Mouse (Mus musculus) kidney, adult 2 months (tissue): Measurements from ENCODE around the gene Zfp423. TPM values are rescaled to one million over a fixed set of nuclear protein-coding genes. Genes with fewer than 3 reads are reported as not detected.

ENCODE experiments used
- DNase-seq: peaks from one replicate; pipeline ENCODE4 v3.0.0; 2021
- H3K27ac ChIP-seq: fragments of 200-500 bp; 2 replicates; pipeline ENCODE4 v1.5.1; 2012; ENCODE audit warnings: low read depth, low read length, control low read depth, inconsistent platforms; ENCODE audit not compliant: insufficient read depth
- H3K27me3 ChIP-seq: fragments of 200-500 bp; replicated peaks from 2 replicates; pipeline ENCODE4 v1.6.1; 2012; ENCODE audit warnings: mild to moderate bottlenecking, moderate library complexity, low read length, inconsistent platforms; ENCODE audit not compliant: control insufficient read depth, insufficient read depth
- H3K36me3 ChIP-seq: fragments of 200-500 bp; 2 replicates; pipeline ENCODE4 v1.6.1; 2012; ENCODE audit warnings: mild to moderate bottlenecking, moderate library complexity, low read length, inconsistent platforms; ENCODE audit not compliant: control insufficient read depth, insufficient read depth
- H3K4me1 ChIP-seq: fragments of 200-500 bp; 2 replicates; pipeline ENCODE4 v1.6.1; 2011; ENCODE audit warnings: low read length; ENCODE audit not compliant: control insufficient read depth, insufficient read depth
- H3K4me3 ChIP-seq: fragments of 200-500 bp; 2 replicates; pipeline ENCODE4 v1.5.1; 2011; ENCODE audit warnings: mild to moderate bottlenecking, low read depth, low read length, control low read depth; ENCODE audit not compliant: insufficient read depth
- CTCF ChIP-seq: fragments of 200-500 bp; conservative IDR thresholded peaks from 2 replicates; pipeline ENCODE4 v1.5.1; 2011; ENCODE audit warnings: low read depth, mild to moderate bottlenecking, control low read depth, low read length, moderate library complexity, mixed read lengths; ENCODE audit not compliant: insufficient read depth, insufficient read length
- POLR2A ChIP-seq: fragments of 200-500 bp; IDR thresholded peaks from one replicate; pipeline ENCODE4 v1.6.1; 2011; ENCODE audit warnings: low read depth, low read length, control low read depth
- WGBS: fragments of 180-500 bp; shearing (Covaris S2); methylation state at CpG from one replicate; pipeline ENCODE4 v1.1.7; 2018; 5-methylcytosine and 5-hydroxymethylcytosine counted together
- polyA plus RNA-seq: library from polyadenylated mRNA; depleted of rRNA; stranded (reverse); fragments of >200 nt; gene quantifications from 2 replicates; pipeline ENCODE4 v1.2.3, GENCODE M21; 2012

The Zfp423 gene
- polyA plus RNA-seq, 1 experiment: 4.1 TPM

- peak; percentile 66 for DNase-seq
- Histone ChIP-seq H3K27ac (no peak overlapping the region), H3K27me3 (no peaks in the 10 kb centered on the region), H3K4me3 (no peak overlapping the region), H3K4me1 (no peaks in the 10 kb centered on the region), H3K36me3 (no peaks in the 10 kb centered on the region)
- WGBS: 39% methylated on average over 11 of the region's 11 CpGs
- TF ChIP-seq CTCF: no peak
- no peak for TF ChIP-seq POLR2A
Measured at GRCm38 (mm10) chr8:87804327-87804900, 155.0 kb downstream of the Zfp423 start.

- no peak for DNase-seq
- Histone ChIP-seq H3K27ac (no peak overlapping the region), H3K4me3 (no peak overlapping the region), H3K36me3 (no peaks in the 10 kb centered on the region), H3K4me1 (no peaks in the 10 kb centered on the region), H3K27me3 (no peaks in the 10 kb centered on the region)
- TF ChIP-seq CTCF (no peak), POLR2A (no peak)
- WGBS: 68% methylated on average over 10 of the region's 10 CpGs
Measured at GRCm38 (mm10) chr8:87803437-87803836, 156.0 kb downstream of the Zfp423 start.

GRCm38 (mm10) chr8:87802571-87802970, 156.8 kb downstream of the Zfp423 start:
- Histone ChIP-seq H3K4me3 (no peak overlapping the region), H3K4me1 (no peaks in the 10 kb centered on the region), H3K27ac (no peak overlapping the region), H3K27me3 (no peaks in the 10 kb centered on the region), H3K36me3 (no peaks in the 10 kb centered on the region)
- no peak for TF ChIP-seq CTCF
- no peak for TF ChIP-seq POLR2A
- 50% methylated on average over 3 of the region's 3 CpGs for WGBS
- no peak for DNase-seq

- Histone ChIP-seq H3K27ac (no peak overlapping the region), H3K4me3 (no peak overlapping the region), H3K27me3 (no peaks in the 10 kb centered on the region), H3K4me1 (no peaks in the 10 kb centered on the region), H3K36me3 (no peaks in the 10 kb centered on the region)
- WGBS: 79% methylated on average over 11 of the region's 11 CpGs
- no peak for DNase-seq
- TF ChIP-seq CTCF (no peak), POLR2A (no peak)
Measured at GRCm38 (mm10) chr8:87800121-87800520, 159.3 kb downstream of the Zfp423 start.

GRCm38 (mm10) chr8:87796234-87796633, 163.2 kb downstream of the Zfp423 start:
- Histone ChIP-seq H3K4me1 (no peaks in the 10 kb centered on the region), H3K36me3 (no peaks in the 10 kb centered on the region), H3K4me3 (no peak overlapping the region), H3K27ac (no peak overlapping the region), H3K27me3 (no peaks in the 10 kb centered on the region)
- no peak for TF ChIP-seq POLR2A
- TF ChIP-seq CTCF: peak; percentile 45
- 70% methylated on average over 7 of the region's 7 CpGs for WGBS
- DNase-seq: peak; percentile 25

GRCm38 (mm10) chr8:87794639-87795038, 164.8 kb downstream of the Zfp423 start:
- TF ChIP-seq POLR2A: no peak
- no peak for DNase-seq
- no peaks in the 10 kb centered on the region for H3K4me1 ChIP-seq
- H3K27ac ChIP-seq: no peak overlapping the region
- 85% methylated on average over 10 of the region's 10 CpGs for WGBS
- no peaks in the 10 kb centered on the region for H3K36me3 ChIP-seq
- no peaks in the 10 kb centered on the region for H3K27me3 ChIP-seq
- H3K4me3 ChIP-seq: no peak overlapping the region

GRCm38 (mm10) chr8:87791103-87791502, 168.3 kb downstream of the Zfp423 start:
- 74% methylated on average over 6 of the region's 6 CpGs for WGBS
- Histone ChIP-seq H3K36me3 (no peaks in the 10 kb centered on the region), H3K4me3 (no peak overlapping the region), H3K27ac (no peak overlapping the region), H3K4me1 (no peaks in the 10 kb centered on the region), H3K27me3 (no peaks in the 10 kb centered on the region)
- TF ChIP-seq CTCF: no peak
- TF ChIP-seq POLR2A: no peak
- DNase-seq: no peak
